Mouse (Mus musculus) heart, embryonic 15.5 days (tissue): ENCODE results near the gene Atp8b4. TPM values are rescaled to one million over a fixed set of nuclear protein-coding genes. Genes with fewer than 3 reads are reported as not detected.

ENCODE experiments used
- ATAC-seq: fragments of 200-750 bp; cut with Nextera tagmentation; replicated peaks from 2 replicates; pipeline ENCODE4 v1.8.0; 2017; ENCODE audit warnings: low read depth, moderate TSS enrichment; ENCODE audit not compliant: insufficient number of reproducible peaks, insufficient read depth, low FRiP score
- H3K27ac ChIP-seq: fragments of 300-500 bp; sonication (generic); 2 replicates; pipeline ENCODE4 v1.5.1; 2015; ENCODE audit warnings: mild to moderate bottlenecking, inconsistent platforms
- H3K27me3 ChIP-seq: fragments of 300-500 bp; sonication (generic); 2 replicates; pipeline ENCODE4 v1.6.1; 2015; ENCODE audit warnings: inconsistent platforms
- H3K36me3 ChIP-seq: fragments of 300-500 bp; sonication (generic); 2 replicates; pipeline ENCODE4 v1.6.1; 2015; ENCODE audit warnings: mild to moderate bottlenecking, inconsistent platforms
- H3K4me1 ChIP-seq: fragments of 300-500 bp; sonication (generic); replicated peaks from 2 replicates; pipeline ENCODE4 v1.6.1; 2015; ENCODE audit warnings: inconsistent platforms
- H3K4me2 ChIP-seq: fragments of 300-500 bp; sonication (generic); 2 replicates; pipeline ENCODE4 v1.6.1; 2015; ENCODE audit warnings: inconsistent platforms, mild to moderate bottlenecking, moderate library complexity
- H3K4me3 ChIP-seq: fragments of 300-500 bp; sonication (generic); 2 replicates; pipeline ENCODE4 v1.5.1; 2015; ENCODE audit warnings: mild to moderate bottlenecking, inconsistent platforms
- H3K9ac ChIP-seq: fragments of 300-500 bp; sonication (generic); 2 replicates; pipeline ENCODE4 v1.6.1; 2015; ENCODE audit warnings: mild to moderate bottlenecking, inconsistent platforms
- H3K9me3 ChIP-seq: fragments of 300-500 bp; sonication (generic); replicated peaks from 2 replicates; pipeline ENCODE4 v1.6.1; 2016; ENCODE audit warnings: inconsistent platforms
- WGBS: fragments of 180-500 bp; shearing (Covaris S2); methylation state at CpG from one replicate; pipeline ENCODE4 v1.1.7; 2015; ENCODE audit warnings: mixed read lengths; 5-methylcytosine and 5-hydroxymethylcytosine counted together
- polyA plus RNA-seq: library from polyadenylated mRNA; unstranded; fragments of >200 nt; fragmentation: Nextera tagmentation; extraction: Ambion mirVana; gene quantifications from 2 replicates; pipeline ENCODE4 v1.2.1, GENCODE M21; 2015

Gene Atp8b4
- polyA plus RNA-seq, 1 experiment from 2014 or later, result 0.34 TPM

DNA sequence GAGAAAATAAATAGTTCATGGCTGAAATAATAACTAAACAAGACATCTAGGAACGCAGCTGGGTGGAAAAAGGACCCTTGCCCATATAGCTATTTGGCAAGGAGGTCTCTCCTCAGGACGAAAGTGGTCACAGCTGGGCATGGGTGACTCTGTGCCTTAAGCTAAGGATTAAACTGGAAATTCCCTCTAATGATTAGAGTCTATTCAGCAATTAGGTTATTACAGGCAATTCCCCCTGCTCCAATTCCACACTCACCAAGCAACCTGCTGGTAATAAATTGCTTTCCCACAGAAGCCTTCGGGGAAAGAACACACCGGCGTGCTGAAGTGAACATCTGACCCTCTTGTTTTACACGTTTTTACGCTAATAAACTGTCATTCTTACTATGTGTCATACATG, 5.2 kb downstream of the Atp8b4 start:
- no peak overlapping the region for H3K4me3 ChIP-seq
- WGBS, result 91% methylated on average over 7 of the region's 7 CpGs
- no peak overlapping the region for H3K9ac ChIP-seq
- ATAC-seq, result no peak
- H3K27ac ChIP-seq, result no peak overlapping the region
- no peak overlapping the region for H3K4me2 ChIP-seq
- no peaks in the 10 kb centered on the region for H3K9me3 ChIP-seq
- H3K27me3 ChIP-seq, result no peaks in the 10 kb centered on the region
- no peaks in the 10 kb centered on the region for H3K36me3 ChIP-seq
- H3K4me1 ChIP-seq, result 0 out of 2 replicates have a peak, but pooled peaks cover 3% of the 10 kb centered on the region

DNA sequence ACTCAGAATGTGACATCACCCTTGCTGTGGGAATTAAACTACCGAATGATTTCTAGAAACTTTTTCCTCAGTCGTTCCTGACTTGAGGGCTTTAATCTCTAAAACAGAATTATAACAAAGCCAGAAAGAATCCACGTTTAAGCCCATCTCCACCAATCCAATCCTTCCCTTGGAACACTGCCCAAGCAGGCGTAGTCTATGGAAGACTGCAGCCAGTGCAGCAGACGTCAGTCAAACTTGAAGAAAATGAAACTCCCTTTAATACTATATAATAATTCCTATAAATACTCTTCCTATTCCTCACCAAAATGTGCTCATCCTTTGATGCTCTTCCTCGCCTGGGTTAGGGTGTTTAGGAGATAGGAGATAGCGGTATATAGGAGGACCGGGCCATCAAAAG, 7.2 kb downstream of the Atp8b4 start:
- WGBS, result 66% methylated on average over 8 of the region's 8 CpGs

DNA sequence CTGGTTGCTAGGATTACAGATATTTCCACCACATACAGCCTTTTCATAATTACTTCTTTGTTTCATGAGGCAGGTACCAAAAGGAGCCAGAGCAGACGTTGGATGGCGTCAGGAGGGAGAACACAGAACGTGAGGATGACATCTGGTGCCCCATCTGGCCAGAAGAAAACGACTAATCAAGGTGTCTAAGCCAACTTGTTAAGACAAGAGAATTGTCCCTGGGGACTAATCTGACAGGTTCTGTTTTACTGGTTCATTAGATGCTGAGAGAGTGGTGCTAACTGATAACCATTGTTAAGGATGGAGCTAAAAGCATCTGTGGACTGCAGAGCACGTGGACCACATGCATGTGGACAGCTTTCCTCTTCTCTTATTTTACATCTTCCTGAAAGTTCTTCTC, 7.8 kb downstream of the Atp8b4 start:
- H3K4me1 ChIP-seq, result 0 out of 2 replicates have a peak, but pooled peaks cover 3% of the 10 kb centered on the region
- H3K4me2 ChIP-seq, result no peak overlapping the region
- H3K27ac ChIP-seq, result no peak overlapping the region
- H3K36me3 ChIP-seq, result no peaks in the 10 kb centered on the region
- no peak for ATAC-seq
- no peak overlapping the region for H3K4me3 ChIP-seq
- 60% methylated on average over 5 of the region's 5 CpGs for WGBS
- H3K27me3 ChIP-seq, result no peaks in the 10 kb centered on the region
- H3K9ac ChIP-seq, result no peak overlapping the region
- no peaks in the 10 kb centered on the region for H3K9me3 ChIP-seq

More for the DNA sequence above, 7.2 kb downstream of the Atp8b4 start:
- Histone ChIP-seq H3K9ac (no peak overlapping the region), H3K4me2 (no peak overlapping the region), H3K36me3 (no peaks in the 10 kb centered on the region), H3K27ac (no peak overlapping the region), H3K27me3 (no peaks in the 10 kb centered on the region), H3K9me3 (no peaks in the 10 kb centered on the region), H3K4me3 (no peak overlapping the region), H3K4me1 (0 out of 2 replicates have a peak, but pooled peaks cover 3% of the 10 kb centered on the region)
- no peak for ATAC-seq

DNA sequence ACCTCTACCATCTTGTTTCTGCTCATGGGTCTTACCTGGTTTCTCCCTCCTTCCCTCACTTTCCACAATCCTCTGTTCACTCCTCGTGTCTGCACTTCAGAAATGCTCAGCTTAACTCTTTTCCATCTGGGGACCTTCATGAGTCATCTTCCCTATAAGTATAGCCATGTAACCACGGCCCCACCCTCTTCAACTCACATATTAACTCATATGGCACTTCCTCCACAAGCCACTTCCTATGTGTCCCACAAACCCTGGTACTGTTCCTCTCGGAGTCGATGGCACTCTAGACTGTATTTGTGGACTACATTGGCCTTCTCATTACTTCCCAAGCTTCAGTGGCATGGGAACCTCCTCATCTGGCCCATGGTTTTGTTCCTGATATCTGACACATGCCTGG, 9.0 kb downstream of the Atp8b4 start:
- Histone ChIP-seq H3K36me3 (no peaks in the 10 kb centered on the region), H3K9me3 (no peaks in the 10 kb centered on the region), H3K4me3 (no peak overlapping the region), H3K4me2 (no peak overlapping the region), H3K27me3 (no peaks in the 10 kb centered on the region), H3K9ac (no peak overlapping the region), H3K4me1 (0 out of 2 replicates have a peak, but pooled peaks cover 3% of the 10 kb centered on the region), H3K27ac (no peak overlapping the region)
- no peak for ATAC-seq
- WGBS, result 70% methylated on average over 4 of the region's 4 CpGs

DNA sequence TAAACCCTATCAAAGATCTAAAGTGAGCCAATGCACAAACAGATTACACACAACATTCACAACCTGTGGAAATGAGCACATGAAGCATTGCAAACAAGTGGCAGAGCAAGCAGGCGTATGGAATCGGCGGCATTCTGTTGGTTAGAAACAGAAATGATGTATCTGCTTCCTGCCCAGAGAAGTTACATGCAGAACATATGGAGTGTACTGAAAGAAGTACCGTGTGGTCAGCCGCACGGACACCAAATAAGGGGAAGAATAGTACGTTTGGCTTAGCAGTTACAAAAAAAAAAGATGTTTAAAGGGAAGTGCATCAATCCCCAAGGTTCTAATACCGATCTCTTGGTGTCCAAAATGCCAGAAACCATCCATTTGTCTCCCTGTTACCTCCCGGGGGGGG, 9.9 kb downstream of the Atp8b4 start:
- Histone ChIP-seq H3K36me3 (no peaks in the 10 kb centered on the region), H3K4me1 (0 out of 2 replicates have a peak, but pooled peaks cover 3% of the 10 kb centered on the region), H3K9ac (no peak overlapping the region), H3K9me3 (no peaks in the 10 kb centered on the region), H3K27ac (no peak overlapping the region), H3K4me3 (peak overlapping the region; percentile 4; the same call in 1 of the 2 replicates), H3K4me2 (no peak overlapping the region), H3K27me3 (no peaks in the 10 kb centered on the region)
- 77% methylated on average over 9 of the region's 9 CpGs for WGBS
- no peak for ATAC-seq

DNA sequence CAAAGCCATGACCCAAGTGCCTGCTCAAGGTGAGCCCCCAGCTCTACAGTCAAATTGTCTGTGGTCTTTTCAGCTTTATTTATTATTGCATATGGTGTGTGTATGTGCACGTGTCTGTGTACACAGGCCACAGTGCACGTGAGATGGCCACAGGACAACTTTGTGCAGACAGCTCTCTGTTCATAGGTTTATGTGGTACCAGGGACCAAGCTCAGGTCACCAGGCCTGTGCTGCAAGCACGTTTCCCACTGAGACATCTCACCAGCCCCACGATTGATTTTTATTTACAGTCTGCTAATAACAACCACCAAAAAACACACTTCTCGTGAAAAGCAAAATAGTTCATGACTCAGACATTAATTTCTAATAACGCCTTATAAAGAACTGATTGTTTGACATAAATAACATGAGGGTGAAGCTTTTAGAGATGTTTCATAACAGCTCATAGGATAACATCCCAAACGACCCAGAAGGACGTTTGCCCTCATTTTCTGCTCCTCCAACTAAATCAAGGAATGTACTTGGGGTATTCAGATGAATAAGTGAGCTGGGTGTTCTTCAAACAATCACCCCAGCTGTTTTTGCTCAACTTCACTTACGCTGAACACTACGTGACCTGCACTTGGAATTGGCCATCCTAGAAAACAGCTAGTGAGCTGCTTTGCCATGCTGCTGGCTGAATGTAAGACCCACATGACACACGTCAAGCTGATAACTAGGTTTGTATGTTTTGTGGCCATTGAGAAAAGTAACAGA, 15.0 kb downstream of the Atp8b4 start:
- H3K9me3 ChIP-seq, result no peaks in the 10 kb centered on the region
- no peaks in the 10 kb centered on the region for H3K36me3 ChIP-seq
- no peak overlapping the region for H3K9ac ChIP-seq
- H3K27me3 ChIP-seq, result no peaks in the 10 kb centered on the region
- 77% methylated on average over 11 of the region's 11 CpGs for WGBS
- H3K27ac ChIP-seq, result no peak overlapping the region
- no peak overlapping the region for H3K4me2 ChIP-seq
- H3K4me3 ChIP-seq, result no peak overlapping the region
- no peaks in the 10 kb centered on the region for H3K4me1 ChIP-seq
- ATAC-seq, result no peak

DNA sequence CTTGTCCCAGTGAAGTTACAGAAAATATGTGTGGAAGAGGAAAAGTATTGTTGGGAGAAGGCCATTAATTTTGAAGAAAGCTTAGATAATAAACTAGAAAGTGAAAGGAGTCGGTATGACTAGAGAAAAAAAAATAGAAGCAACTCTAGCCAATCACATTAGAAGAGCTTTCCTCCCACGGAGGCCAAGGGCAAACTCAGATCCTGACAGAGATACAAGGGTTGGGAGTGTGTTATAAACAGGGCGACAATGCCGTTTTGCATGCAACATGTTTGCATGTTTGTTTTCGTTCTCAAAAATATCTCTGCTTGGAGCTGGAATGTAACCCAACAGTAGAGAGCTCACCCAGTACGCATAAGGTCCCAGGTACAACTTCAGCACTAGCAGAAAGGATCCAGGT, 17.1 kb downstream of the Atp8b4 start:
- Histone ChIP-seq H3K4me2 (no peak overlapping the region), H3K4me3 (no peak overlapping the region), H3K27ac (no peak overlapping the region), H3K27me3 (no peaks in the 10 kb centered on the region), H3K36me3 (no peaks in the 10 kb centered on the region), H3K4me1 (no peaks in the 10 kb centered on the region), H3K9me3 (no peaks in the 10 kb centered on the region), H3K9ac (no peak overlapping the region)
- 72% methylated on average over 6 of the region's 6 CpGs for WGBS
- no peak for ATAC-seq

DNA sequence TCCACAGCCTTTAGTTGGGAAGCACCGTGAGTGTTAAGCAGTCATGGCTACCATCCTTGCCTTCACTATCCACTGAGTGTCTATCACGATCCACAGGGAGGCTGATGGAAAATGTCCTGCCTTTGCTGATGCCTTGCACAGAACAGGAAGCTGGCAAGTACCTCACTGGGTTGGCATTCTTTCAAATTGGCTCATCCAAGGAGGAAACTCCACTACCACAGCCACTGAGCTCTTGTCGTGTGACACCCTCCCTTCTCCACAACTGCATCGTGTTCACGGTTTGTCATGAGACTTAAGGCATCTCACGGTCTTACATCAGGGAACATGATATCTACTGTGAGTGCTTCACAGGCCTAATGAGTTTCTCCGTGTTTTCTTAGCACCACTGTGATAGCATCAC, 22.9 kb downstream of the Atp8b4 start:
- Histone ChIP-seq H3K9me3 (no peaks in the 10 kb centered on the region), H3K4me1 (no peaks in the 10 kb centered on the region), H3K36me3 (no peaks in the 10 kb centered on the region), H3K27ac (no peak overlapping the region), H3K4me2 (no peak overlapping the region), H3K9ac (no peak overlapping the region), H3K4me3 (no peak overlapping the region), H3K27me3 (no peaks in the 10 kb centered on the region)
- WGBS, result 66% methylated on average over 7 of the region's 7 CpGs
- no peak for ATAC-seq

DNA sequence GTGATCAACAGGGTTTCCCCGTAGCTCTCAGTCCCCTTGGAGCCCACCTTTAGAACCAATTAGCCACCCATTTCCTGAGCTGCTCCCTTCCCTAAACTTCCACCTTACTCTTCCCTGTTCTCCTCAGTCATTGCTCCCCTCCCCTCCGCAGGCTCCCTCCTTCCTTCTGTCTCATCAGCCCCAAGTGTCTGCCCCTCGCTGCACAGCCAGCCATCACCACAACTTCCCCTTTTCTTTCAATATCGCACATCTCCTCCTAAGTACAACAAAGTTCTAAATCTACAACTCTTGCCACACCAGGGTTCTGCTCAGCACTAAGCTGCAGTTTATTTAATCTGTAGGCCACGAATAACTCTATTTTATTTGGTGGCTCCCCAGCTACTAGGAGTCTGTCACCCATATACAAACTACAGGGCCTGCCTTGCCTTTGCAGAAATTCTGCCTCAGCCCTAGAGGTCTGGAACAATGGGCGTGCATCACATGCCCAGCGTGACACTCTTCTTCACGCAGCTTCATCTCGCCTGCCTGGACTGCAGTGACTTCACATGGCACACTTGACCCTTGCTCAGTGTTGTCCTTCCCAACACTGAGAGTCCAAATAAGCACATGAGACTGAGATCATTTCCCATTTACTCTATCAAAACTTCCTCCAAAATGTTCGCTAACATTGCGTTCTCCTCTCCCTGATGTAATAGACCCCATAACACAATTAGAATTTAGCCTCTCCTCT, 24.6 kb downstream of the Atp8b4 start:
- H3K4me1 ChIP-seq, result no peaks in the 10 kb centered on the region
- no peaks in the 10 kb centered on the region for H3K27me3 ChIP-seq
- H3K36me3 ChIP-seq, result no peaks in the 10 kb centered on the region
- no peaks in the 10 kb centered on the region for H3K9me3 ChIP-seq
- ATAC-seq, result no peak
- no peak overlapping the region for H3K4me2 ChIP-seq
- no peak overlapping the region for H3K4me3 ChIP-seq
- WGBS, result 80% methylated on average over 11 of the region's 11 CpGs
- H3K9ac ChIP-seq, result no peak overlapping the region
- H3K27ac ChIP-seq, result no peak overlapping the region

DNA sequence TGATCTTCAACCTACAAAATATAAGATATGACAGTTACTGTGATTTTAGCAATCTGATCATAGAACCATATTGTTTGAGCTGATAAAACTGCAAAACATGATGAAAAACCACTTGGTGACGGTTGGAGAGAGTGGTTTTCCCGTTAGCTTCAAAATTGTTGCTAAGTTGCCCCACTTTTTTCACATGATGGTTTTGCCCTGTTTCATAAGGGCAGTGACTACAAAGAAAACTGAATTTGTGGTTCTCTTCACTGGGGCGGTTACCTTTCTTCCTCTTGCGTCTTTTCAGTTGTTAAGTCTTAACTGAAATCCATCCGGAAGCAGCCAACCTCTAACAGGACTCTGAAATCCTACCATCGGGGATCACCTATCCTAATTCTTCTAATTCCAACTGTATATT, 26.5 kb downstream of the Atp8b4 start:
- Histone ChIP-seq H3K4me2 (no peak overlapping the region), H3K9me3 (no peaks in the 10 kb centered on the region), H3K4me3 (no peak overlapping the region), H3K27me3 (no peaks in the 10 kb centered on the region), H3K27ac (no peak overlapping the region), H3K36me3 (no peaks in the 10 kb centered on the region), H3K4me1 (no peaks in the 10 kb centered on the region), H3K9ac (no peak overlapping the region)
- WGBS, result 80% methylated on average over 6 of the region's 6 CpGs
- ATAC-seq, result no peak

DNA sequence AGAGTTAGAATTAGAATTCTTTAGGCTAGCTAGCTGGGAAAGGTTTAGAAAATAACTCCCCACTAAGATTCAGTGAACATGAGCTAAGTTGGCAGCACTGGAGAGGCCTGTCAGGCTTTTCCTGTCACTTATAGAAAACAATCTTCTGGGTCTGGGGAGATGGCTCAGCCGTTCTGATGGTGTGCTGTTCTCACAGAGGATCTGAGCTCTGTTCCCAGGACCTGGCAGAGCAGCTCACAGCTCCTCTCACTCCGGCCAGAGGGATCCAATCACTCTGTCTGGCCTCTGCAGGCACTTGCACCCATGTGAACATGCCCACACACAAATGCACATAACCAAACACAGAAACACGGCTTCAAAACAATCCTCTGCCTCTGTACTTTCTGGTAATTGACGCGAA, 27.6 kb downstream of the Atp8b4 start:
- Histone ChIP-seq H3K36me3 (no peaks in the 10 kb centered on the region), H3K4me3 (no peak overlapping the region), H3K4me1 (no peaks in the 10 kb centered on the region), H3K27ac (no peak overlapping the region), H3K4me2 (no peak overlapping the region), H3K9ac (no peak overlapping the region), H3K27me3 (no peaks in the 10 kb centered on the region), H3K9me3 (no peaks in the 10 kb centered on the region)
- ATAC-seq, result no peak
- WGBS, result 57% methylated on average over 5 of the region's 5 CpGs

DNA sequence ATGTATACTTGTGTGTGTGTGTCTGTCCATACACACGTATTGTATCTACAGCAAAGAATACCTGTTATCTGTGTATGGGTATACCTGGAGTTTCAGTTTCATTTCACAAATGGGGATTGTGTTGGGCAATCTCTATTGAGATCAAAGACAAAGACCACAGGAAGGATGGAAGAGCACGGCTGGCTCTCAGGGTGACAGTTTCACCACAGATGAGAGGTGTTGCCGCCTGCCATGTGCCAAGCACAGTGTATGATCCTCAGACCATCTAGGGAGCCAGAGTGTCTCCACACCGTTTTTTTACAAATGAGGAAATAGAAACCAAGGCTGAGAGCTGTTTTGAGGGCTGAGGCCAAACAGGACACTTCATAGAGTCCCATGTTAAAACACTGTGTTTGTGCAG, 32.7 kb downstream of the Atp8b4 start:
- 70% methylated on average over 4 of the region's 4 CpGs for WGBS
- H3K4me1 ChIP-seq, result no peaks in the 10 kb centered on the region
- no peaks in the 10 kb centered on the region for H3K27me3 ChIP-seq
- no peaks in the 10 kb centered on the region for H3K36me3 ChIP-seq
- H3K9ac ChIP-seq, result no peak overlapping the region
- H3K27ac ChIP-seq, result no peak overlapping the region
- no peak for ATAC-seq
- no peaks in the 10 kb centered on the region for H3K9me3 ChIP-seq
- H3K4me2 ChIP-seq, result no peak overlapping the region
- no peak overlapping the region for H3K4me3 ChIP-seq
